Mouse (Mus musculus) frontal cortex, postnatal 25 days (tissue): Measurements from ENCODE around the gene Wdr63.
A peak's percentile ranks its signal among the peaks of the same experiment; 100 is the strongest.

Experiments used
- DNase-seq, 2 experiments: peaks; one replicate each; pipeline ENCODE4 v3.0.0; 2022; ENCODE audit warnings: low spot score in 2 of 2

The Wdr63 gene

GRCm38 (mm10) chr3:146122125-146122420 lies 14.1 kb upstream of the Wdr63 start:
- no peak for DNase-seq

- no peak for DNase-seq
Observed at GRCm38 (mm10) chr3:146121310-146122124, 13.6 kb upstream of the Wdr63 start.

GRCm38 (mm10) chr3:146117997-146118457 lies 10.1 kb upstream of the Wdr63 start:
- no peak for DNase-seq

GRCm38 (mm10) chr3:146117258-146117996 lies 9.5 kb upstream of the Wdr63 start, which contains the start of gene Mcoln3:
Gene Mcoln3 (plus strand): TSS chr3:146117450.
- DNase-seq: no peak

GRCm38 (mm10) chr3:146110916-146111315 lies 3.0 kb upstream of the Wdr63 start:
- no peak for DNase-seq

- DNase-seq: no peak
Observed at GRCm38 (mm10) chr3:146110358-146110757, 2.4 kb upstream of the Wdr63 start.

GRCm38 (mm10) chr3:146108945-146109344 lies 1.0 kb upstream of the Wdr63 start:
- no peak for DNase-seq

- DNase-seq: no peak
Observed at GRCm38 (mm10) chr3:146107116-146107849, 647 bp downstream of the Wdr63 start.

- DNase-seq: no peak
Observed at GRCm38 (mm10) chr3:146102049-146102448, 5.9 kb downstream of the Wdr63 start.

GRCm38 (mm10) chr3:146099925-146100324 lies 8.0 kb downstream of the Wdr63 start:
- DNase-seq: no peak

GRCm38 (mm10) chr3:146097861-146098260 lies 10.1 kb downstream of the Wdr63 start:
- DNase-seq: no peak

GRCm38 (mm10) chr3:146096986-146097385 lies 10.9 kb downstream of the Wdr63 start:
- DNase-seq: no peak

GRCm38 (mm10) chr3:146095066-146095465 lies 12.9 kb downstream of the Wdr63 start:
- no peak for DNase-seq

GRCm38 (mm10) chr3:146090988-146091657 lies 16.8 kb downstream of the Wdr63 start:
- DNase-seq: no peak

- no peak for DNase-seq
Observed at GRCm38 (mm10) chr3:146080241-146080640, 27.7 kb downstream of the Wdr63 start.

GRCm38 (mm10) chr3:146072780-146073179 lies 35.1 kb downstream of the Wdr63 start:
- no peak for DNase-seq

- DNase-seq: no peak
Observed at GRCm38 (mm10) chr3:146069276-146069675, 38.7 kb downstream of the Wdr63 start.

- no peak for DNase-seq
Observed at GRCm38 (mm10) chr3:146063146-146063545, 44.8 kb downstream of the Wdr63 start.

GRCm38 (mm10) chr3:146059356-146059926 lies 48.5 kb downstream of the Wdr63 start:
- DNase-seq: no peak

GRCm38 (mm10) chr3:146058263-146058662 lies 49.7 kb downstream of the Wdr63 start:
- DNase-seq: peak in 1 of 2 experiments; percentile 10

- no peak for DNase-seq
Observed at GRCm38 (mm10) chr3:146057131-146057530, 50.8 kb downstream of the Wdr63 start.
